Mouse (Mus musculus): ENCODE results near the gene Tnrc18.

DNA sequence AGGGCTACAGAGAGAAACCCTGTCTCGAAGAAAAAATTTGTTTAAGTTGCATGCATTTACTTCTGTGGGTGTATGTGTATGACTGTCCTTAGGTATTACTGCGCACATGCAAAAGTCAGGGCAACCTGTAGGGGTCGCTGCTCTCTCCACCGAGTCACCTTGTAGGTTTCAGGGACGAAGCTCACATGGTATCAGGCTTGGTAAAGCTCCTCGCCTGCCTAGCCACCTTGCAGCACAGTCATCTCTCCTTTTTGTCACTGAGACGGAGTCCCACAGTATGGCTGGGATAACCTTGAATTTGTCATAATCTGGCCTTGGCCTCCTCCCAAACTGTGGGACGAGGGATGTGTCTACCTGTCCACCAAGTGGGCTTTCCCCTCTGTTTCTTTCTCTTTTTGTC, 27.0 kb upstream of the Tnrc18 start:
- TF ChIP-seq POLR2A (IDR thresholded peaks at IDR 0.05; ENCODE audit: control insufficient read depth, extremely low read depth, insufficient read depth, low read length, poor library complexity) (no peak), CTCF (IDR thresholded peaks at IDR 0.05; ENCODE audit: borderline replicate concordance, control insufficient read depth, extremely low read depth, insufficient read depth, low read length, poor library complexity) (no peak)
